Mouse (Mus musculus) left cerebral cortex, adult 8-10 months (tissue): ENCODE measurements around the gene Krt34. TPM values are rescaled to one million over a fixed set of nuclear protein-coding genes. Genes with fewer than 3 reads are reported as not detected.

Source experiments
- DNase-seq, 2 experiments: peaks; one replicate each; pipeline ENCODE4 v3.0.0; 2022; ENCODE audit warnings: low spot score in 2 of 2
- total RNA-seq, 4 experiments: library from RNA; stranded (reverse); gene quantifications; 2 replicates each; pipeline ENCODE4 v1.2.4; 2022

Krt34 gene
- total RNA-seq: not detected

DNA sequence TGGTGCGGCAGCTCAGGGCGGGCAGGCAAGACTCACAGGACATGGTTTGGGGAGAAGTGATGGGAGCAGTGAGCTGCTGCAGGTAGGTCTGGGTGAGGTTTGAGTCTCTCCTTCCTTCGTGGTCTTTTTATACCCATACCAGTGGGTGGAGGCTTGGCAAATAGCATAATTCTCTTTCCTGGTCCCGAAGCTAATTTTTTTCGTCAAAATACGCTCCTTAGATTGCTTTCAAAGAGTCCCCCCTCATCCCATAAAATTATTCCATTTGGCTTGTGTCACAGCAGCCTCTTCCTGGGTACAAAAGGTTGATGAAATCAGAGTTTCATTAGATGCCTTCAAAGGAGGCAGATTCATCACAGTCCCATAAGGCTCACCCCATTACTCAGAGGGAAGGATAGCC, at the start of gene Krt34:
Krt34 (minus strand) TSS at position 101 of the 400 bp plus-strand sequence.
- DNase-seq: no peak

DNA sequence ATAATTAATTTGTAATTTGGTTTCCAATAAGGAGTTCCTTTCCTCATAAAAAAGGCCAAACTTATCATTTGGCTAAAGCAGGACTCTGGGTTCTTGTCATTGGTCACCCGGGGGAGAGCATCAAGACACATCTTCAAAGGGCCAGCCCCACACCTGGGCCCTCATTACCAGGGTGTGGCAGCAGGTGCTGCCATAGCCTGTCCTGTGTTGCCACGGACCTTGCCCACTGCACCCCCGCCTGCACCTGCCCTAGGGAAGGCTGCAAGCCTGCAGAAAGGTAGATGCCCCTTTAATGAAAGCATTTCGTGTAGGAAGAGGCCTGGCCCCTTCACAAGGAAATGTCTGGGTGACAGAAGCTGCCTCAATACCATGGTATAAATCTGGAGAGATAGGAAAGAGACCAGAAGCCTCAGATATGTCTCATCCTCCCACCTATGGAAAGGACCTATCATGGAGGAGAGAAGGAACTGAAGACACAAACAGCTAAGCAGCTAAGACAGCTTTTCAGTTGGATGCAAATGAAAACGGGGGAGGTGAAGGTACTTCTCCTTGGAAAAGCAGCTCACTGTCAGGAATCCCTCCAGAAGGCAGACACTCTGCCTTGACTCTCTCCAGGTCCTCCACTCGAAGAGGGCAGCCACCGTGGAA, 47.1 kb upstream of the Krt34 start:
- peak in 1 of 2 experiments; percentile 23 for DNase-seq

- DNase-seq: no peak
Measured at GRCm38 (mm10) chr11:100087861-100088260, 46.5 kb upstream of the Krt34 start, which contains the start of gene Krt32. TSS of gene Krt32 (minus strand) at chr11:100088226.

DNA sequence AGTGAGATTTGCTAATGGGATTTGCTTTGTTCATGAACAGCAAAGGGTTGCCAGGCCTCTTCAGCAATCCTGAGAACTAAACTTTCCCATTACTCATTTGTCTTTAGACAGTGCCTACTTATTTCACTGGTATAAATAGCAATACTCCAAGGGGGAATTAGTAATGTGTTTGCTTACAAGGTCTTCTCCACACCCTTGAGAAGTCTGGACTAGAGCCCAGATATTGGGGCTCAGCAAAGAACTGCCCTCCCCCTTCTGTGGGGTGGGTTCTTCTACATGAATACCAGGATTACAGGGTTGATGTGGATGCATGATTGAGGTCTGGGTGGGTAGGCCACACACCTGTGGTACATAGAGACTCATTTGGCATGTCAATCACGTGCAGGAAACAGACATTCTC, 32.5 kb upstream of the Krt34 start:
- no peak for DNase-seq

DNA sequence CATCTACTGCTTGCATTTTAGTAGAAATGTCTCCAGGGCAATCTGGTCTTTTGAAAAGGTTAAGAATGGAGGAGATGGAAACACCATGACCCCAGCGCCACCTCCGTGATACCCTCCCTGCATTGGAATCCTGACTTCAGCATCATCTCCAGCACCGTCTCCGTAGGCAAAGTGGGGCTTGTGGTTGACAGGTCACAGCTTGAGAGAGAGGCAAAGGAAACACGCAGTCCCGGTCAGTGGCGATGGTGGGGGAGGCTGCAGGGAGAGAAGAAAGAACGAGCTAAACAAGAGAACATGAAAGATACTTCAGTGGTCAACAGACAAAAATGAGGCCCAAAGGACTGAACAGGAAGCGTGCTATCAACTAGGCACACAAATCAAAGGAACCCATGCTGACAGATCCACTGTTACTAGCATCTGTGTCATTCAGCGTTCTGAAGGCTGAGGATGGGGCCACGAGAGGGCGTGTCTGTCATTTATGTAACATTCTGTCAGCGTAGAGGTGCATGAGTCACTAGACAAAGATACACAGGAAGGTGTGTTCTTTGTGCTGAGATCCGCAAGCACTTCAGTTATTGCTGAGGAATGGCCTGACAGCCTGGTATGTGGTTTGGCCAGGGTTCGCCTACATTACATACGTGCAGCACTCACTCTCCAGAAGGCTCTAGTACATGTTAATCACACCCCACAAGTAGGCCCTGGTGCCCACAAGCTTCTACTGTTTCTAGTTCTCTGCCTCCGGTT, 26.1 kb upstream of the Krt34 start:
- DNase-seq: no peak

- no peak for DNase-seq
Measured at GRCm38 (mm10) chr11:100066236-100067010, 25.1 kb upstream of the Krt34 start.

DNA sequence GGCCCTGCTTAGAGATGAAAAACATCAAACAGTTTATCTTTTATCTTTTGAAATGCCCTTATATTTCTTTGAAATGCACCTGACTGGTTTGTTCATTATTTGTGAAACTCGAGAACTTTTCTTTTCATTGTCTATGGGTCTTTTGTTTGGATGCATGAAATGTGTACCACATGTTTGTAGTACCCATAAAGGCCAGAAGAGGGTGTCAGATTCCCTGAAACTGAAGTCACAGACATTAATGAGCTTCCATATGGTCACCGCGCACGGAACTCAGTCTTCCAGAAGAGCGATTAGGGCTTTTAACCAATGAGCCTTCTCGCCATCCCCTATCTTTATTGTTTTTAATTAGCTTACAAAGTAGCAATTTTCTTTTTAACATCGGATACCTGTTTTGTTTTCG, 17.5 kb upstream of the Krt34 start:
- no peak for DNase-seq

DNA sequence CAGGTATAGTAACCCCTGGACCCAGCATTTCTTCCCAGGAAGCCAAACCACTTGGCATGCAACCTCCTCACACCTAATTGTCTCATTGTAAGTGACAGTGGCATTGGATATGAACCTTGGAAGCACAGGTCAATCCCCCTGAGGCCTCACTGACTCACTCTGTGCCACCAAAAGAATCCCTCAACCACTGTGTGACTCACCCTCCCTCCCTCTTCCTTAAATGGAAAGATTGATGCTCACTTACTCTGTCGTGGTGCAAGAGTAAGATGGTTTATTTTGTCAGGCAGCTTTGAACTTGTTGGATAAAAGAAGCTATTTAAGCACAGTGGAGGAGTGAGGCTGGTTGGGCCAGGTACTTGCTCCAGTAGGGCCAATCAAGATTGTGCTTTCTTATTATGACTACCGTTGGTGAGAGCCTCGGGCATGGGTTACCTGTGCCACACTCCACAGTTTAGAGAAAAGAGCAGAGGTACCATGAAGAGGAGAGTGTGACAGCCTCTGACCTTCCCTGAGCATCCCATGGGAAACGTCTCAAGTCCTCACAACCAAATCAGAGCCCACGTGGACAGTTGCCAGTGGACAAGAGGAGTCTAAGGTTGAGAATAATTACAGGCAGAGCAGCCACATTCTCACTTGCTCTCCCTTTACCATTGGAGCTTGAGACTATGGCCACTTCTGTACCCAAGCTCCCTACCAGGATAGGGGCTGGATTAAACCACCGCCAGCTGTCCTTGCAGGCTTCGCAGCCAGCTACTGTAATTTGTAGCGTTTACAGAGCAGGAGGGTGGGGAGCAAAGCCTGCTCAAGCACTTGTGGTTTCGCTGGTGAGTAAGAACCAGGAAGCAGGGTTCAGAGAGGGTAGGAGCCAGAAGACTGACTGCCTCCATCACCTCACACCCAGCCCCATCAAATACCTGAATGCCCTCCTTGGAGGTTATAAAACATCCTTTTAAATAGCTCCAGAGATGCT, 14.6 kb upstream of the Krt34 start:
- DNase-seq: no peak

DNA sequence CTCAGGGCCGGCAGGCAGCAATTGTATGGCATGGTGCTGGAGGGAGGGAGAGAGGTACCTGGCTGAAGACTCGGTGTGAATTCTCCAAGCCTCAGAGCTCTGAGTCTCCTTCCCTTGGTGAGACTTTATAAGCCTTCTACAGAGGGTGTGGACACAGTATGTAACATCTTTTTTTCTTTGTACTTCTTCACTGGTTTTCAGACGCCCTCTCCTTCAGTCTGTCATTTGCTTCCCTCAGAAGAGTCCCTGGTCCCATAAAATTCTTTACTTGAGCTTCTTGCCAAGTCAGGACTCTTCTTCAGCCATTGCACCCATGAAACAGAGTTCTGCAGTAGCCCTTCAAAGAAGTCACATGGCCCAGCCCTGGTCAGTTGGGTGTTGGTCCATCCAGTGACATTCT, 9.1 kb upstream of the Krt34 start, which contains the start of gene Krt31:
Krt31 (minus strand) TSS at position 101 of the 400 bp plus-strand sequence.
- DNase-seq: no peak

GRCm38 (mm10) chr11:100047193-100047592, 5.8 kb upstream of the Krt34 start:
- no peak for DNase-seq

- no peak for DNase-seq
Measured at GRCm38 (mm10) chr11:100046303-100046866, 5.0 kb upstream of the Krt34 start.

- no peak for DNase-seq
Measured at GRCm38 (mm10) chr11:100029768-100030167, 11.6 kb downstream of the Krt34 start, which contains the start of gene Krt33b. TSS of gene Krt33b (minus strand) at chr11:100029868.

DNA sequence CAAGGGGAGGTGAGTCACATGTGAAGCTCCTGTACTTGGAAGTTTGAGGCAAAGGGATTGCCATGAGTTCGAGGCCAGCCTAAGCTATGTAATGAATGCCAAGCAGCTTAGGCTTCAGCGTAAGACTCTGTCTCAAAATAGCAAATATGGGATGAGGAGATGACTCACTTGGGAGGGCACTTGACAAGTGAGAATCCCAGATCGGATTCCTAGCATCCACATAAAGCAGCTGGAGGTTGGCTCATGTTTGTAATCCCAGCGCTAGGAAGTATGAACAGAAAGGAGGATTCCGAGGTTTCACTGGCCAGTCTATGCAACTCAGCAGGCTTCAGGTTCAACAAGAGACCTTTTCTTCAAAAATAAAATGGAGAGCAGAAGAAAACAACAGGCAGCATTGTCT, 19.9 kb downstream of the Krt34 start:
- peak in 1 of 2 experiments; percentile 18 for DNase-seq

- no peak for DNase-seq
Measured at GRCm38 (mm10) chr11:100019466-100019865, 21.9 kb downstream of the Krt34 start.

DNA sequence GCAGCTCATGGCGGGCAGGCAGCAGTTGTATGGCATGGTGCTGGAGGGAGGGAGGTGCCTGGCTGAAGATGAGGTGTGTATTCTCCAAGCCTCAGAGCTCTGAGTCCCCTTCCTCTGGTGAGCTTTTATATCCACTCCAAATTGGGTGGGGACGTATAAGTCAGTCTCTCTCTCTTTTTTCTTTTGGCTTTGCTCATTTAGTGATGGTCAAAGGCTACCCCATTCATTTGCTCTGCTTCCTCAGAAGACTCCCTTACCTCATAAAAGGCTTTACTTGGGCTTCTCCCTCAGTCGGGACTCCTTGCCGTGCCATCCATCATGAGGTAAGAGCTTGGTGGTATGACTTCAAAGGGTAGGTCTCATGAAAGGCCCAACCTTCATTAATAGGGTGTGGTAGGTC, 25.2 kb downstream of the Krt34 start, which contains the start of gene Krt33a:
Krt33a (minus strand) TSS at position 101 of the 400 bp plus-strand sequence.
- no peak for DNase-seq

DNA sequence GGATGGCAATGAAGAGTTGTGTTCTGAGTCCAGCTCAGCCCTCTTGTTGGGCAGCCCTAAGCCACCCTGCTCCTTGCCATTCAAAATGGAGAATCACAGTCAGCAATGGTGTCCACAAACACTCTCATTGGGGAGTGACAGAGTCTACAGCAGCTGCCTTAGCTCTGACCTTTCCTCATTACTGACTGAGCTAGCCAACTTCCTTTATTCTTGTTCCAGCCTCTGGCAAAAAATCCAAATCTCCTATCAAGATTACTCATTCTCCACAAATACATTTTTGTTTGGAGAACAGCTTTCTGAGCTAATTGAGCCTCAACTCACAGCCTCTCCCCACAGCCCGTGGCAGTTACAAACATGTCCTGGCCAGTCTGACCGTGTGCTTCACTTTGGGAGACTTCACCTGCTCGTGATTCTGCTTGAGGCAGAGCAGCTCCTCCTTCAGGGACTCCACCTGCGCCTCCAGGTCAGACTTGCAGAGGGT, 27.6 kb downstream of the Krt34 start:
- DNase-seq: no peak

GRCm38 (mm10) chr11:100010682-100011081, 30.7 kb downstream of the Krt34 start:
- DNase-seq: no peak

GRCm38 (mm10) chr11:100008336-100008735, 33.0 kb downstream of the Krt34 start:
- DNase-seq: peak in 1 of 2 experiments; percentile 54

DNA sequence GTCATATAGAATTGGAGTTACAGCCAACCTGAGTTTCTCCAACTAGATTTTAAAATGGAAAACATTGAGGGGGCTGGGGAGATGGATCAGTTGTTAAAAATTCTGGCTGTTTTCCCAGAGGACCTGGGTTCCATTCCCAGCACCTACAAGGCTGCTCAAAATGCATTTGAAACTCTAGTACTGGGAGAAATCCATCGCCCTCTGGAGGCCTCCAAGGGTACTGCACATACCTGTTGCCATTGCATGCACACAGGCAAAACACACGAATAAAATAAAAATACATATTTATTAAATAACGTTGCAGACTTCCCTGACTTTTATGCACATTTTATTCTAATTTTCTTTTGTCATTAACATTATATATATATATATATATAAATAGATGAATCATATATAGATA, 34.7 kb downstream of the Krt34 start:
- no peak for DNase-seq

- DNase-seq: no peak
Measured at GRCm38 (mm10) chr11:100005905-100006304, 35.4 kb downstream of the Krt34 start.
